Mouse (Mus musculus): ENCODE data around the gene Tbxas1. TPM values are rescaled to one million over a fixed set of nuclear protein-coding genes. Genes with fewer than 3 reads are reported as not detected.
A peak's percentile ranks its signal among the peaks of the same experiment; 100 is the strongest.

The Tbxas1 gene
- total RNA-seq, 2 experiments from 2014 or later = 13.1 to 15.9 TPM

- peak; percentile 35 for ATAC-seq (replicated peaks; ENCODE audit: poor library complexity)
These were observed 23.5 kb upstream of the Tbxas1 start for GRCm38 (mm10) chr6:38851740-38852139.

DNA sequence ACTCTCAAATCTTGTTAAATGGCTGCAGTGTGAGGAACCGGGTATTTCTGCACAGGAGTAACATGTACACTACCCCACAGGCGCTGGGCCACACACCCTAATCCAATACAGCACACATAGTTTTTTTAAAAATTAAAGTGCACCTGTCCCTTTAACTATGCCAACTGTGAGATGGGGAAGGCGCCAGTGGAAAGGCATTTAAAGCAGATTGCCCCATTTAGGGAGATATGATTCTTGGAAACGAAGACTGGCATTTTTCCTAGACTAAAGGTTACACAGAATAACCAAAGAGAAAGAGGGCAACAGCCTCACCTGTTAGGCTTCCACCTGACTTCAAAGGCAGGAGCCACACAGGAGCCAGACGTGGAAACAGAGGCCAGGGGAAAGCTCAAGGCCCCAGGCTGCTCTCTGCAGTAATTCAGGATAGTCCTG is 21.6 kb upstream of the Tbxas1 start:
- ATAC-seq (replicated peaks; ENCODE audit: poor library complexity) = no peak

DNA sequence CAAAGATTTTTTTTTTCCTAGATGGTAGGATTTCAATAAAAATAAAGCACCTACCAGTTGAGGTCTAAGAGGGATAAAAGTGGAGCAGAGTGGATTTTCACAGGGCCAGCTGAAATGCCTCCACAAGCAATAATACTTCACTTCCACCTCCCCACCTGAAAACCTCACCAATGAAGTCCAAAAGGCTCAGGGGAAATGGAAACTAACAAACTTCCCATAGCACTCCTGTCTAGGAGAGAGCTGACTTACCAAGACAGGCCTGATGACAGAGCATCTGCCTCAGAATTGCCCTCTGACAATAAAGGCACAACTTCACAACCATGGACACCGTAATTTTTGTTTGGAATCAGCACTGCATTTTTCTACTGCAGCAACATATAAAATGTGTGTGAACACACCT is 15.4 kb upstream of the Tbxas1 start:
- no peak for ATAC-seq (replicated peaks; ENCODE audit: poor library complexity)

DNA sequence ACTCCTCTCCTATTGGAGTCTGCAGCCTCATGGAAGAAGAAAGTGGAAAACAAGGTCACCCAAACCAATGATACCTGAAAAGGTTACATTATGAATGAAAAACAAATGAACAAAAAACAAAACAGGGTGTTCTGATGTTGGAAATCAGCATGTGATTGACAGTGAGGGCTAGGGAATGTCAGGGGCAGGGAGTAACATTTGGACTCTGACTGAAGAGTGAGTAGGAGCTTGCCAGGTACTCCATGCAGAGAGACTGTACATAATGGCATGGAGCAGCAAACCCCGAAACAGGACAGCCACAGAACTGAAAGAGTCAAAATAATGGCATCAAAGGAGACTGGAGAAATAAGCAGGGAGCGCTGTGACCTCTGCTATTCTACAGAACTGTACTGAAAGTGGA is 14.9 kb upstream of the Tbxas1 start:
- ATAC-seq (replicated peaks; ENCODE audit: poor library complexity) = no peak

GRCm38 (mm10) chr6:38863595-38863994 is 11.6 kb upstream of the Tbxas1 start:
- peak; percentile 44 for ATAC-seq (replicated peaks; ENCODE audit: poor library complexity)

GRCm38 (mm10) chr6:38865805-38866204 is 9.4 kb upstream of the Tbxas1 start:
- ATAC-seq (replicated peaks; ENCODE audit: poor library complexity) = peak; percentile 73

DNA sequence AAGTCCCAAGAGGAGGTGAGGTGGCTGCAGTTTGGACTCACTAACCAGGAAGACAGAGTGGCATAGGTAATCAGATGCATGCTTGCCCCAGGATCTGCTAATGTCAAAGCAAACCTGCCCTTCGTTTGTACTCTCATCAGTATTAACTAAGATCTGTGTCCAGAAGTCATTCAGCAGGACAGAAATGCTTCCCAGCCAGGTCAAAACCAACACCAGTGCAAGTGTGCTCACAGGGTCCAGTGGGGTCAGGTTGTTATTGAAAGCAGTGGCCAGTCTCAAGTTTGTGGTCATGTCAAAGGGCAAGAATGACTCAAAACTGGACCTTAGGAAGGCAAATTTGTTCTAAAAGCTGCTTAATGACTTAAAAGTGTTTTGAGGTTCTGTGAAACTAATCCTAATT is 8.8 kb upstream of the Tbxas1 start:
- no peak for ATAC-seq (replicated peaks; ENCODE audit: poor library complexity)

DNA sequence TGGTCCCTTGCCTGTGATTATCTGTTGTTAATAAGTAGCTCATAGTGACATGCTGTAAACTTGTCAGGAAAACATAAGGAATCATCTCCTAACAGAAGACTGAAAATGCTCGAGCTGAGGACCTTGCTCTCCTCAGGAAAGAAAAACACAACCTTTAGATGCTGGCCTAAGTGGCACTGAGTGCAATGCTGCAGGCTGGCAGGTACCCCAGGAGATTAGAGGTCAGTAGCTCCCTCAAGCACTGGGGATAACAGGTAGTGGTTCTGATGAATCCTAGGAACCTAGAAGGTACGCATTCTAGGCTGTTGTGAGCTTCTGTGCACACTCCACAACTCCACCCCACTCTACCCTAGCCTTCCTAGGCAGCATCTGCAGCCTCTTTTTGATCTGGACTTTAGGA is 8.4 kb upstream of the Tbxas1 start:
- no peak for ATAC-seq (replicated peaks; ENCODE audit: poor library complexity)

DNA sequence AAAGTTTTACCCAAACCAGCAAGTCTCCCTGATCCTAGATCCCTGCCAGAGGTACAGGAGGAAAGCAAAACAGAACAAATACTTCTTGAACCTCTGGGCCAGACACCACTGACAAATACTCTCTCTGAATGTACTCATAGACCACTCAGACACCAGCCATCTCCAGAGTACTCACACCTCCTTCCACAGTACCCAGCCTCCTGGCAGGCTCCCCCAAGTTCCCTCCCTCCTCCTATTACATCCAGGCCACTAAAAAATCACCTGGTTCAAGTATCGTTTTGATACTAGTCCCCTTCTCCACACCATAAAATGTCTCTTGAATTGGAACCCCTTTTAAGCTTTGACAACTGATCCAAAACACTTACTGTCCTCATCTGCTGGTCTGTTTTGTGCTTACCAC is 7.9 kb upstream of the Tbxas1 start:
- no peak for ATAC-seq (replicated peaks; ENCODE audit: poor library complexity)

DNA sequence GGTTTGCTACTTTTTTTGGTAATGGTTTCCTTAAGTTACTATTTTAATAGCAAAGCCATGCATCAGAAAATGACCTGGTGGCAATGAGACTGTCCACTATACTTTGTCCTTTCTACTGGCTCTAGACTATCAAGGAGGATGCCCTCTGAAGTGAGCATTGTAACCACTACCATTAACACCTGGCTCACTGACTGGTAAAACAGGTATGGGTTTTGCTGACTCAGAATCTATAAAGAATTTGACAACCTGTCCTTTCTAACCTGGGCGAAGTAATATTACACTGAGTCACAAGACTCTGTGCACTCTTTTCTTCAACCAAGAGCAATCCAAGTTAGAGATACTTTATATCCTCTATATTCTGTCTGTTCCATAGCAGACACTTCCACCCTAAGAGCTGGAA is 6.2 kb upstream of the Tbxas1 start:
- no peak for ATAC-seq (replicated peaks; ENCODE audit: poor library complexity)

- no peak for ATAC-seq (replicated peaks; ENCODE audit: poor library complexity)
These were observed 5.1 kb upstream of the Tbxas1 start for GRCm38 (mm10) chr6:38870070-38870469.

DNA sequence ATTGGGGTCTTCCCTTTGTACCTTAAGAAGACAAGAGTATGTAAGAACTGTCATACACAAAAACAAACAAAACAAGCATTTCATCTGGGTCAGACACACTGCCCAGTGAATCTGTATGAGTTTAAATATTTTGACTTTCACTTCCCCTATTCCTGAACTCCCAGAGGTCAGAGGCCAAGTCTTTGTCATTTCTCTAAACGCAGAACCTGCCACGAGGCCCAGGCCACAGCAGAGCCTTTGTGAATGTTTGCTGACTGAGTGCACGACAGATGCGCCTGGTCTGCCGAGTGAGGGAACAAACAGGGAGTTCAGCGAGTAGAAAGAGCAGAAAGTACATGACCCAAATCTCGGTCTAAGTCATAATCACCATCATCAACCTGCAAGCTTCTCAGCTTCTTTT is 4.2 kb upstream of the Tbxas1 start:
- peak; percentile 43 for ATAC-seq (replicated peaks; ENCODE audit: poor library complexity)

DNA sequence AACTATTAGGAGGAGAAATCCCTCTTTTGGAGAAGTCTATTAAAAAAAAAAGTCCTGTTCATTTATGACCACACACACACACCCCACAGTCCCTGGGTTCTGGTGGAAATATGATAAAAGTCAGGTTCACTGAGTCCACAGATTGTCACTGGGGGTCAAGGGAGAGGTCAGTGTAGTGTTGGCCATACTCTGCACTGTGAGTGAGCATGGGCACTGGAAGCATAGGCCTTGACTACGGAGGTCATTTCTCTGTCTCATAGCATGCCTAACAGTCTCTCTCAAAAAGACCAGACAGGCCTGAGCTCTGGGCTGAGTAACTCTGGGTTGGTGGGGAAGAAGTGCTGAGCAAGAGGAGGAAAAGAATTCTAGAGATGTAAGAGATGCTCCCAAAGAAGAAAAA is 1.9 kb upstream of the Tbxas1 start:
- no peak for ATAC-seq (replicated peaks; ENCODE audit: poor library complexity)

- peak; percentile 59 for ATAC-seq (replicated peaks; ENCODE audit: poor library complexity)
These were observed 1.2 kb upstream of the Tbxas1 start for GRCm38 (mm10) chr6:38874035-38874434.

DNA sequence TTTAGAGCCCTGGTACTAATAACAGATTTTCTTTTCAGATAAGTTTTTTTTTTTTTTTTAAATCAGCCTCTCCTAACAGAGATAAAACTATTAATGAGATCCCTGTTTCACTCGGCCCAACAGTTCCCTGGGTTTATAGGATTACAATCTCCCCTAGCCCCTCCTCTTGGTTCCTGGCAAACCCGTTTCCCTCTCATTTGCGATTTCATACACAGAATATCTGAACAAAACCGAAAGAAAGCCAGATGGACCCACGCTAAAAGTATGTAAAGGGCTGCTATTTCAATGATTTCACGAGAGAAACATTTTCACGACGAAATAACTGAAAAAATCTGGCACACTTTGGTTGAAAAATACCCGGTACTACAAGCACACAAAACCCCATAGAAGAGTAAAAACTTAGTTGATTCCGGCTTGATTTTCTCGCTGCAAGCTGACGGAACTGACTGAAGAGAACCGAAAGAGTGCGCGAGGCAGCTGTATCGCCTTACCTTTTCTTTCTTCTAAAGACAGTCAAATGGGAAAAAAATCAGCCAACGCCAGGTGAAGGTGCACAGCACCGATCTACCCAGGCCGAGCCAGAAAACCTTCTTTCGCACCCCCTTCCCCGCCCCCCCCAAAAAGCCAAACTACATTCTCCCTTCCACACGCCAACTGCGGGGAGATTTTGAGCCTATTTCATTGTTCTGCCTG is 493 bp upstream of the Tbxas1 start:
- ATAC-seq (replicated peaks; ENCODE audit: poor library complexity) = no peak

GRCm38 (mm10) chr6:38876071-38876911 is 1.1 kb downstream of the Tbxas1 start, which contains the start of gene Hipk2:
Hipk2 (minus strand) TSS chr6:38876165.
- peak; percentile 91 for ATAC-seq (replicated peaks; ENCODE audit: poor library complexity)

- ATAC-seq (replicated peaks; ENCODE audit: poor library complexity) = no peak
These were observed 2.5 kb downstream of the Tbxas1 start for GRCm38 (mm10) chr6:38877674-38878073.

GRCm38 (mm10) chr6:38881468-38881867 is 6.3 kb downstream of the Tbxas1 start:
- ATAC-seq (replicated peaks; ENCODE audit: poor library complexity) = no peak

- ATAC-seq (replicated peaks; ENCODE audit: poor library complexity) = peak; percentile 34; the same call in 1 of the 2 replicates
These were observed 6.8 kb downstream of the Tbxas1 start for GRCm38 (mm10) chr6:38881975-38882374.

GRCm38 (mm10) chr6:38882728-38883171 is 7.5 kb downstream of the Tbxas1 start:
- peak; percentile 71 for ATAC-seq (replicated peaks; ENCODE audit: poor library complexity)

- no peak for ATAC-seq (replicated peaks; ENCODE audit: poor library complexity)
These were observed 9.3 kb downstream of the Tbxas1 start for GRCm38 (mm10) chr6:38884482-38884881.

GRCm38 (mm10) chr6:38885132-38885531 is 9.9 kb downstream of the Tbxas1 start:
- 0 out of 2 replicates have a peak, but pooled peaks have one; percentile 34 for ATAC-seq (replicated peaks; ENCODE audit: poor library complexity)

Data from megakaryocyte progenitor cell, adult 5-6 weeks (primary cell).